Mouse (Mus musculus) heart, postnatal 25 days (tissue): ENCODE results near the gene Ccdc157. TPM values are rescaled to one million over a fixed set of nuclear protein-coding genes. Genes with fewer than 3 reads are reported as not detected.

ENCODE experiments used
- microRNA-seq: library from miRNA; unstranded; fragments of <30 nt; microRNA quantifications from one replicate; pipeline ENCODE4 v1.2.0, GENCODE M21; 2022
- total RNA-seq, 2 experiments: library from RNA; stranded (reverse); gene quantifications; 2 replicates each; pipeline ENCODE4 v1.2.3; 2021

Ccdc157 gene
- total RNA-seq, 2 experiments from 2014 or later, result 5.0 to 5.3 TPM

Small RNA genes within 50 kb of the gene (microRNA-seq; reads per million reads assigned to microRNA genes)
- not detected for gene Mir3060

Other genes with a start within 250 kb of the Ccdc157 start
- 1 to 10 TPM; 4.4 to 5.7 TPM for gene Slc35e4, start 245.6 kb downstream of the Ccdc157 start, total RNA-seq
- 10 to 100 TPM; 41.3 to 41.7 TPM for gene Tcn2, start 228.1 kb downstream of the Ccdc157 start, total RNA-seq
- gene Pes1, start 196.3 kb downstream of the Ccdc157 start, total RNA-seq, result 10 to 100 TPM; 28.1 to 29.8 TPM
- not detected for gene 4930556J24Rik, start 183.5 kb downstream of the Ccdc157 start, total RNA-seq
- under 1 TPM; 0.17 to 0.31 TPM for gene Gal3st1, start 176.7 kb downstream of the Ccdc157 start, total RNA-seq
- under 1 TPM; 0.17 to 0.34 TPM for gene Sec14l4, start 128.8 kb downstream of the Ccdc157 start, total RNA-seq
- not detected for gene Sec14l3, start 95.5 kb downstream of the Ccdc157 start, total RNA-seq
- gene Mtfp1, start 64.8 kb downstream of the Ccdc157 start, total RNA-seq, result 100 to 1,000 TPM; 142 to 144 TPM
- 1 to 10 TPM in 1 of 2 experiments, under 1 TPM in 1; 0.73 to 1.1 TPM for gene Sec14l2, start 36.9 kb downstream of the Ccdc157 start, total RNA-seq
- gene Rnf215, start 25.1 kb downstream of the Ccdc157 start, total RNA-seq, result 10 to 100 TPM; 13.2 to 13.8 TPM
- 10 to 100 TPM; 40.0 to 43.9 TPM for gene Sf3a1, start 57 bp upstream of the Ccdc157 start, total RNA-seq
- gene Tbc1d10a, start 26.5 kb upstream of the Ccdc157 start, total RNA-seq, result 10 to 100 TPM in 1 of 2 experiments, 1 to 10 TPM in 1; 9.3 to 10.9 TPM
- 1 to 10 TPM; 3.8 to 7.4 TPM for gene Castor1, start 57.9 kb upstream of the Ccdc157 start, total RNA-seq
- not detected for gene Osm, start 76.1 kb upstream of the Ccdc157 start, total RNA-seq
- under 1 TPM; 0.17 to 0.55 TPM for gene Lif, start 97.3 kb upstream of the Ccdc157 start, total RNA-seq